Mouse (Mus musculus) kidney, embryonic 16.5 days (tissue): ENCODE data around the gene Capn1. TPM values are rescaled to one million over a fixed set of nuclear protein-coding genes. Genes with fewer than 3 reads are reported as not detected.

Source experiments
- ATAC-seq: fragments of 200-750 bp; cut with Nextera tagmentation; 2 replicates; pipeline ENCODE4 v1.8.0; 2017; ENCODE audit warnings: moderate TSS enrichment; ENCODE audit not compliant: low FRiP score, low TSS enrichment
- H3K27ac ChIP-seq: fragments of 300-500 bp; sonication (generic); 2 replicates; pipeline ENCODE4 v1.5.1; 2014; ENCODE audit warnings: low read length
- H3K27me3 ChIP-seq: fragments of 300-500 bp; sonication (generic); 2 replicates; pipeline ENCODE4 v1.6.1; 2014; ENCODE audit warnings: low read length, control low read depth, mixed read lengths; ENCODE audit not compliant: insufficient read depth
- H3K36me3 ChIP-seq: fragments of 300-500 bp; sonication (generic); 2 replicates; pipeline ENCODE4 v1.6.1; 2014; ENCODE audit warnings: low read length, control low read depth, mixed read lengths; ENCODE audit not compliant: insufficient read depth
- H3K4me1 ChIP-seq: fragments of 300-500 bp; sonication (generic); 2 replicates; pipeline ENCODE4 v1.6.1; 2014; ENCODE audit warnings: low read length, control low read depth, mixed read lengths; ENCODE audit not compliant: insufficient read depth
- H3K4me2 ChIP-seq: fragments of 300-500 bp; sonication (generic); replicated peaks from 2 replicates; pipeline ENCODE4 v1.6.1; 2014; ENCODE audit warnings: low read depth, low read length
- H3K4me3 ChIP-seq: fragments of 300-500 bp; sonication (generic); 2 replicates; pipeline ENCODE4 v1.5.1; 2014; ENCODE audit warnings: mild to moderate bottlenecking, low read length
- H3K9ac ChIP-seq: fragments of 300-500 bp; sonication (generic); replicated peaks from 2 replicates; pipeline ENCODE4 v1.6.1; 2014; ENCODE audit warnings: low read length
- H3K9me3 ChIP-seq: fragments of 300-500 bp; sonication (generic); 2 replicates; pipeline ENCODE4 v1.6.1; 2016; ENCODE audit warnings: low read length, control low read depth
- WGBS: fragments of 180-500 bp; shearing (Covaris S2); extraction: QIAGEN DNeasy Blood & Tissue Kit; methylation state at CpG from one replicate; pipeline ENCODE4 v1.1.7; 2014; 5-methylcytosine and 5-hydroxymethylcytosine counted together
- polyA plus RNA-seq: library from polyadenylated mRNA; unstranded; fragments of >200 nt; fragmentation: Nextera tagmentation; extraction: Ambion mirVana; gene quantifications from 2 replicates; pipeline ENCODE4 v1.2.1, GENCODE M21; 2015

Capn1 gene
- polyA plus RNA-seq, result 11.1 and 11.9 TPM in 2 replicates

DNA sequence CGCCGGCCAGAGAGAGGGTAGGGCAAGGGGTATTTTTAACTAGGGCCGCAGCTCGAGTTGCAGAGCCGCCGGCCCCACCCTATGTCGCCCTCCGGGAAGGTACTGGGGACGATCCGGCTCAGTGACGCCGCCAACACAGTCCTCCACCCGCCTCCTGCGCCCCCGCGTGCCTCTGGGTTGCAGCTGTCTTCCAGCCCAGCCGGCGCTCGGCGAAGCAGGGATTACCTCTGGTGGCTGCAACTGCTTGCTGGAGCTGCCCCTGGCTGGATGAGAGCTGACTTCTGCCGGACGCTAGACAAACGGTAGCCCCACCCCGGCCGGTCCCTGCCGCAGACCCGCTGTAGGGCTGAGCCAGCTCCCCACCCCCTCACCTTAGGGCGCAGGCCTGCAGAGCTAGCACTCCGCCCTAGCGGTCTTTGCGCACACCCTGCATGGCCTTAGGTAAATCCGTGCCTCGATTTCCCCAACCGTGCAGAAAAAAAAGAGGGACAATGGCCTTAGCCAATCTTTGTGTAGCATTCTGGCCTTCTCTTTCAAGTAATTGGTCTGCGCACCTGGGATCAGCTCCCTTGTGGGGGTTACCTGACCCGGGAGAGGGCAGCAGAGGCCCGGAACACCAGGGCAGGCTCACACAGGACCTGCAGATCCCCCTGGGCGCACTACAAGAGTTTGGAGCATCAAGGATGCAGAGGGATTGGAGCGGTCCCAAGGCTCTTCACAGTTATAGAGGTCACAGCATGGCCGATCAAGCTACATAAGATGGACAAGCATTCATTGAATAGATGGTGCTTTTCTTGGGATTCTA, at the start of gene Capn1:
Capn1 (minus strand) TSS at position 387 of the 805 bp plus-strand sequence.
- ATAC-seq, result peak; percentile 82
- H3K9me3 ChIP-seq, result no peaks in the 10 kb centered on the region
- H3K27ac ChIP-seq, result peak within 1 kb of the TSS; percentile 65
- peak within 1 kb of the TSS; percentile 58 for H3K9ac ChIP-seq
- peak within 1 kb of the TSS; percentile 53 for H3K4me3 ChIP-seq
- H3K4me2 ChIP-seq, result peak within 1 kb of the TSS; percentile 77
- H3K4me1 ChIP-seq, result peaks cover 16% of the 10 kb centered on the region
- H3K36me3 ChIP-seq, result no peaks in the 10 kb centered on the region
- WGBS, result 2% methylated on average over 40 of the region's 40 CpGs
- no peaks in the 10 kb centered on the region for H3K27me3 ChIP-seq

DNA sequence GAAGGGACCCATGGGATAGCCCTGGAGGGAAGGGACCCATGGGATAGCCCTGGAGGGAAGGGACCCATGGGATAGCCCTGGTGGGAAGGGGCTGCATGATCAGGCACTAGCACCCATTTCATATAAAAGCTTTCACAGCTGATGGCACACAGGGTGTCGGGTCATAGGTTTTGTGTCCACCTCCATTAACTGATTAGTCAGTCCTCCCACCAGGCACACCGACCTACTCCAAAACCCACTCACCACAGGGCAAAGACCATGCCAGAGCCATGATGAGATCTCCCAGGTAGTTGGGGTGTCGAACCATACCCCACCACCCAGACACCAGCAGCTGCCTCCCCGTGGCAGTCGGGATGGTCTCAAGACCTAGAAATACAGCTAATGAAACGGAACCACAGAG, 47.4 kb upstream of the Capn1 start:
- H3K4me3 ChIP-seq, result no peak overlapping the region
- H3K9me3 ChIP-seq, result no peaks in the 10 kb centered on the region
- H3K27me3 ChIP-seq, result no peaks in the 10 kb centered on the region
- WGBS, result 86% methylated on average over 6 of the region's 6 CpGs
- no peak overlapping the region for H3K9ac ChIP-seq
- H3K4me1 ChIP-seq, result peaks cover 44% of the 10 kb centered on the region
- peak overlapping the region; percentile 100 for H3K4me2 ChIP-seq
- peaks cover 10% of the 10 kb centered on the region for H3K36me3 ChIP-seq
- no peak overlapping the region for H3K27ac ChIP-seq
- no peak for ATAC-seq

DNA sequence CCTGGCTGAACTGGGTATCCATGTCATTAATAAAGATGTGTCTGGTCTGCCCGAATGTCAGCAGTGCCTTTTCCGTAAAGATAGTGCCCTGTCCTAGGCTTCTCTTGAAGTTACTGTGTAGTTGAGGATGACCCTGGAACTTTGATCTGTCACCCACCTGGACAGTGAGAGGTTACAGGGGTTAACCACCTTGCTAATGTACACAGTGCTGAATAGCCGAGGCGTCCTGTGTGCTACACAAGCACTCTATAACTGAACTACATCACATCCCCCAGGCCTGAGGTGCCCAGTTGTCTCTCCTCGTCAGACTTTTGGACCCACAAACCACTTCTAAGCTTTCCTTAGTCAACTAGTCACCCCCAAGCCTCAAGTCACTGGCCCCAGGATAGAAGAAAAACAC, 46.7 kb upstream of the Capn1 start:
- Histone ChIP-seq H3K36me3 (peaks cover 10% of the 10 kb centered on the region), H3K27ac (peak overlapping the region; percentile 97), H3K4me3 (peak overlapping the region; percentile 94), H3K27me3 (no peaks in the 10 kb centered on the region), H3K4me1 (peaks cover 39% of the 10 kb centered on the region), H3K4me2 (peak overlapping the region; percentile 100), H3K9me3 (no peaks in the 10 kb centered on the region), H3K9ac (peak overlapping the region; percentile 97)
- WGBS, result 39% methylated on average over 5 of the region's 5 CpGs
- no peak for ATAC-seq

DNA sequence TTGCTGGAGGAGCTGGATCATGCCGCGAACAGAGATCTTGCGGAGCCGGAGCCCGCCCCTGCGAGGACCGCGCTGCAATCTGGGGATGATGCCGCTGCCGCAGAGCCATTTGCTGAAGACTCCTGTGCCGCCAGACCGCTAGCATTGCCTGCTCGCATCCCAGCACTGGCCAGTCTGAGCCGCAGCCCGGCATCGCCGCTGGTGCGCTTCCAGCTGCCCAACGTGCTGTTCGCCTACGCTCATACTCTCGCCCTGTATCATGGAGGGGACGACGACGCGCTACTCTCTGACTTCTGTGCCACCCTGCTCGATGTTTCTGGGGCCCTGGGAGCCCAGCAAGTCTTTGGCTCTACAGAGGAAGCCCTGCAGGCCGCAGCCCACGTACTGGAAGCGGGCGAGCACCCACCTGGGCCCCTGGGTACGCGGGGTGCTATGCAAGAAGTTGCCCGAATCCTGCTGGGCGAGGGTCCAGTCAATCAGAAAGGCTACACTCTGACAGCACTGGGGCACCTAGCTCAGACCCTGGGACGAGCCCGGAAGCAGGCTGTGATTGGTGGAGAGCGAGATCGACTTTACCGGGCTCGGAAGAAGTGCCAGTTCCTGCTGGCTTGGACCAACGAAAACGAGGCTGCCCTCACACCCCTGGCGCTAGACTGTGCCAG, 46.1 kb upstream of the Capn1 start:
- Histone ChIP-seq H3K9ac (peak overlapping the region; percentile 97), H3K4me2 (peak overlapping the region; percentile 100), H3K4me1 (peaks cover 35% of the 10 kb centered on the region), H3K36me3 (peaks cover 10% of the 10 kb centered on the region), H3K9me3 (no peaks in the 10 kb centered on the region), H3K27me3 (no peaks in the 10 kb centered on the region), H3K27ac (peak overlapping the region; percentile 97), H3K4me3 (peak overlapping the region; percentile 94)
- peak; percentile 5; the same call in 1 of the 2 replicates for ATAC-seq
- WGBS, result under 1% methylated on average over 44 of the region's 44 CpGs

DNA sequence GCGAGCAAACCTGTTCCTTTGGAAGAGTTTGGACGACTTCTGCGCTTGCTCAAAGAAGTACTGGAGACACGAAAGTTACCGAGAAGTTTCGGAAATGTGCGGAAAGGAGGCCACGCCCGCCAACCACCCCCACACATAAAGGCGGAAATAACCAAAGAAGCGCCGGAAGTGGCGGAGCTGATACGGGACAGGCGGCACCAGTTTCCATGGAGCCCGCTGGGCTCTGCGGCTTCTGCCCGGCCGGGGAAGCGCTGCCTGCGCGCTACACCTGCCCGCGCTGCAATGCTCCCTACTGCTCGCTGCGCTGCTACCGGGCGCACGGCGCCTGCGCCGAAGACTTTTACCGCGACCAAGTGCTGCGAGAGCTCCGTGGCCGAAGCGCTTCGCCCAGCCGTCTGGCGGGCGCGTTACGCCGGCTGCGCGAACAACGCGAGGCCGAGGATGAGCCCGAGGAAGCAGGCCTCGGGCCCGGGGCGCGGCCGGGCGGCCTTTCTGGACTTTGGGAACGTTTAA, 45.4 kb upstream of the Capn1 start, which contains the start of gene Znhit2:
Znhit2 (plus strand) TSS at position 172 of the 513 bp plus-strand sequence.
- Histone ChIP-seq H3K9ac (peak within 1 kb of the TSS; percentile 97), H3K27me3 (no peaks in the 10 kb centered on the region), H3K27ac (peak within 1 kb of the TSS; percentile 97), H3K9me3 (no peaks in the 10 kb centered on the region), H3K36me3 (peaks cover 10% of the 10 kb centered on the region), H3K4me1 (peaks cover 37% of the 10 kb centered on the region), H3K4me3 (peak within 1 kb of the TSS; percentile 94), H3K4me2 (peak within 1 kb of the TSS; percentile 100)
- ATAC-seq, result peak; percentile 76
- WGBS, result under 1% methylated on average over 58 of the region's 58 CpGs

DNA sequence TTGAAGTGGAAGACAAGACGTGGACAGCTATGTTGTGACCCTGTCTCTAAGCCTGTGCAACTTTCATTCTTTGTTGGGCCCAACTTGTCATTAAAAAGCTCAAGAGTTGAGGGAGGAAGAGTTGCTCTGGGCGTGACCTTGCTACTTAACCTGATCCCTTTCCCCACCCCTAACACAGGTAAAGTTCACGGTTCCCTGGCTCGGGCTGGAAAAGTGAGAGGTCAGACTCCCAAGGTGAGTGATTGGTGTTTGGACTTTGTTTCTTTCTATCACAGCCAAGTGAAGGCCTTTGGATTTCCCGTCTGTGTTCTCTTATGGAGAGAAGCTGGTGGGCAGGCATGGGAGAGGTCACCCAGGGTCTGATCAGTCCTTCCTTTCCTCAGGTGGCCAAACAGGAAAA, 43.3 kb upstream of the Capn1 start:
- Histone ChIP-seq H3K27me3 (no peaks in the 10 kb centered on the region), H3K4me2 (peak overlapping the region; percentile 85), H3K9ac (peak overlapping the region; percentile 88), H3K9me3 (no peaks in the 10 kb centered on the region), H3K4me1 (peaks cover 40% of the 10 kb centered on the region), H3K4me3 (peak overlapping the region; percentile 97), H3K36me3 (peaks cover 25% of the 10 kb centered on the region), H3K27ac (no peak overlapping the region)
- WGBS, result 75% methylated on average over 5 of the region's 5 CpGs
- no peak for ATAC-seq

DNA sequence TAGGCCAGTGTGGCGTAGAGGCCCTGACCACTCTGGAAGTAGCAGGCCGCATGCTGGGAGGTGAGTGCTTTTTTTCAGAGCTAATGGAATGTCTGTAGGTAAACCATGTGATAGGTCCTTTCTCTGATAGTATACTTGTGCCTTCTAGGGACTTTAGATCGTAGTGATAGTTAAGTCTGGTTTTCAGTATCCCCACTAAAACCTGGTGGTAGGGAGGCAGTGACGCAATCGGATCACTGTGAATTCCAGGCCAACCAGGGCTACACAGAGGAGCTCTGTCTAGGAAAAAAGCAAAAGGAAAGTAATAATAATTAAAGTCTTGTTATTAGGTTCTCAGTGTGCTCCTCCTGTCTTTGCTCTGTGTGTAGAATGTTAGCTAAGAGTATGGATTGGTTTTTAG, 42.8 kb upstream of the Capn1 start:
- ATAC-seq, result no peak
- Histone ChIP-seq H3K4me3 (peak overlapping the region; percentile 97), H3K9ac (peak overlapping the region; percentile 88), H3K36me3 (peaks cover 30% of the 10 kb centered on the region), H3K27me3 (no peaks in the 10 kb centered on the region), H3K9me3 (no peaks in the 10 kb centered on the region), H3K27ac (0 out of 2 replicates have a peak overlapping the region, but pooled peaks have one; percentile 64), H3K4me1 (peaks cover 40% of the 10 kb centered on the region), H3K4me2 (peak overlapping the region; percentile 85)
- WGBS, result 34% methylated on average over 5 of the region's 5 CpGs

DNA sequence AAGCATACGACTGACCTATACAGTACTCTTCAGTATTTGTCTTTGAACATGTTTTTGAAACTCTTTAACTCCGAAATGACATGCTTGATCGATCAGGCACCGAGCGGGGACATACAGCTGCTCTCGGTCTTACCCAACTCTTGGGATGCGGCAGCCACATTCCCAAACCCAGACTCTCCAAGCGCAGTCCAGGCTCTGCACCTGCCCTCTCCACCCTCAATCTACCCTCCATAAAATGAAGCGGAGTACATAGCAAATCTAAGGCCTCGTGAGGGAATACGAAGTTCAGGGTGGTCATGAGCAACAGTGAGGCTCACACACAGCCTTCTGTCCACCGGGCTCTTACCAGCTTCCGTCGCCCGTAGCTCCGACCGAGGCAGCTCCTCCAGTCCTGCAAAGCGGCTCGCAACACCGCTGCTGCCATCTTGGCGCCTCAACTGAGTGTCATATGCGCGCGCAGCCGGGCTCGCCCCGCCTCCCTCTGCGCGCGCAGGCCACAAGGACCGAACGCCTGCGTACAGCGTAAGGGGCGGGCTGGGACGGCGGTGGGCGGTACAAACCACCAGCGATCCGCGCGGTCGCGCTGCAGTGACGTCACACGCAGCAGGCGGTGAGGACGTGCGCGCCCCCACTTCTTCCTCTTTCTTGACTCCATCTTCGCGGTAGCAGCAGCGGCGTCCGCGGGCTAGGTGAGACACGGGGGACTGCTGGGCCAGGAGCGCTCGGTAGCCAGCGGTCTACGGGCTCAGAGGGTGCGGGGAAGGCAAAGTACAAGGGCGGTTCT, 41.8 kb upstream of the Capn1 start, which contains the start of the genes Mrpl49 and Fau:
Mrpl49 (minus strand) TSS at position 473 of the 784 bp plus-strand sequence.
Fau (plus strand) TSS at position 532 of the 784 bp plus-strand sequence.
- Histone ChIP-seq H3K36me3 (peaks cover 40% of the 10 kb centered on the region), H3K4me3 (peak within 1 kb of the TSS; percentile 97), H3K27me3 (no peaks in the 10 kb centered on the region), H3K4me1 (peaks cover 33% of the 10 kb centered on the region), H3K9ac (peak within 1 kb of the TSS; percentile 91), H3K27ac (peak within 1 kb of the TSS; percentile 75), H3K9me3 (no peaks in the 10 kb centered on the region), H3K4me2 (peak within 1 kb of the TSS; percentile 88)
- peak; percentile 88 for ATAC-seq
- under 1% methylated on average over 55 of the region's 63 CpGs for WGBS

DNA sequence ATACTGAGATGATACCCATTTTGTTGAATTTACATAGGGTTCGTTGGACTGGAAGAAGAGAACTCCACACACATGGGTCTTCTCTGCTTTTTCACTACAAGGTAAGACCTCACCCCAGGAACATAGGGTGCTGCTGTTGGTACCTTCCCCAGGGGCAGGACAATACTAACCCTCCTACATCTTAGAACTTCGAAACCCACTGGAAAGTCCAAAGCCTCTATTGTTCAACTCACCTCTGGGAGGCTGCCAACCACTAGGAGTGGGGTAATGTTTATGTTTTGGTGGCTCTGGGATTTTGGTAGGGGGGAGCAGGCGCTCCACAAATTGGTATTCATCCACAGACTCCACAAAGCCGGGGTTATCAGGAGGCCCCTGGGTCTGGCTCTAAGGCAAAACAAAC, 41.0 kb upstream of the Capn1 start:
- no peaks in the 10 kb centered on the region for H3K9me3 ChIP-seq
- H3K27me3 ChIP-seq, result no peaks in the 10 kb centered on the region
- no peak overlapping the region for H3K27ac ChIP-seq
- peak overlapping the region; percentile 88 for H3K4me2 ChIP-seq
- 46% methylated on average over 4 of the region's 4 CpGs for WGBS
- H3K36me3 ChIP-seq, result peaks cover 48% of the 10 kb centered on the region
- H3K4me3 ChIP-seq, result peak overlapping the region; percentile 97
- peaks cover 25% of the 10 kb centered on the region for H3K4me1 ChIP-seq
- peak overlapping the region; percentile 91 for H3K9ac ChIP-seq
- ATAC-seq, result no peak
